Mouse (Mus musculus) intestine, postnatal 0 days (tissue): ENCODE measurements at regions not wholly inside any gene's neighbourhood (a gene's known extent, or its start where the extent isn't known, plus 50 kb on each side); places are given as distances from the start of the nearest gene placed in this dataset.
"Not testable (repeated sequence)": the region's sequence is repeated elsewhere in the genome, so short reads cannot be mapped to it uniquely, and the experiment has no call there.

ENCODE experiments used
- ATAC-seq: fragments of 200-750 bp; cut with Nextera tagmentation; 2 replicates; pipeline ENCODE4 v1.8.0; 2017; ENCODE audit warnings: mild to moderate bottlenecking, moderate TSS enrichment, moderate library complexity
- H3K27ac ChIP-seq: fragments of 300-500 bp; sonication (generic); 2 replicates; pipeline ENCODE4 v1.5.1; 2014; ENCODE audit warnings: mild to moderate bottlenecking, low read depth, low read length, moderate library complexity
- H3K27me3 ChIP-seq: fragments of 300-500 bp; sonication (generic); replicated peaks from 2 replicates; pipeline ENCODE4 v1.6.1; 2014; ENCODE audit warnings: low read length, mixed read lengths; ENCODE audit not compliant: control insufficient read depth, insufficient read depth
- H3K36me3 ChIP-seq: fragments of 300-500 bp; sonication (generic); 2 replicates; pipeline ENCODE4 v1.6.1; 2014; ENCODE audit warnings: mild to moderate bottlenecking, moderate library complexity; ENCODE audit not compliant: control insufficient read depth, insufficient read depth
- H3K4me1 ChIP-seq: fragments of 300-500 bp; sonication (generic); replicated peaks from 2 replicates; pipeline ENCODE4 v1.6.1; 2014; ENCODE audit warnings: antibody characterized with exemption, low read length, mixed read lengths; ENCODE audit not compliant: control insufficient read depth, insufficient read depth
- H3K4me2 ChIP-seq: fragments of 300-500 bp; sonication (generic); replicated peaks from 2 replicates; pipeline ENCODE4 v1.6.1; 2014; ENCODE audit warnings: low read depth, mild to moderate bottlenecking, moderate library complexity
- H3K4me3 ChIP-seq: fragments of 300-500 bp; sonication (generic); 2 replicates; pipeline ENCODE4 v1.5.1; 2014; ENCODE audit warnings: low read depth, low read length
- H3K9ac ChIP-seq: fragments of 300-500 bp; sonication (generic); 2 replicates; pipeline ENCODE4 v1.6.1; 2014; ENCODE audit warnings: mild to moderate bottlenecking, low read depth, low read length
- H3K9me3 ChIP-seq: fragments of 300-500 bp; sonication (generic); 2 replicates; pipeline ENCODE4 v1.6.1; 2016; ENCODE audit warnings: mixed run types; ENCODE audit not compliant: control insufficient read depth
- CTCF ChIP-seq: sonication (generic); IDR thresholded peaks from 2 replicates; pipeline ENCODE4 v1.5.1; 2016; ENCODE audit warnings: low read depth, mild to moderate bottlenecking, control low read depth, antibody characterized with exemption, moderate library complexity
- WGBS: fragments of 180-500 bp; shearing (Covaris S2); extraction: QIAGEN DNeasy Blood & Tissue Kit; methylation state at CpG from one replicate; pipeline ENCODE4 v1.1.7; 2014; 5-methylcytosine and 5-hydroxymethylcytosine counted together

DNA sequence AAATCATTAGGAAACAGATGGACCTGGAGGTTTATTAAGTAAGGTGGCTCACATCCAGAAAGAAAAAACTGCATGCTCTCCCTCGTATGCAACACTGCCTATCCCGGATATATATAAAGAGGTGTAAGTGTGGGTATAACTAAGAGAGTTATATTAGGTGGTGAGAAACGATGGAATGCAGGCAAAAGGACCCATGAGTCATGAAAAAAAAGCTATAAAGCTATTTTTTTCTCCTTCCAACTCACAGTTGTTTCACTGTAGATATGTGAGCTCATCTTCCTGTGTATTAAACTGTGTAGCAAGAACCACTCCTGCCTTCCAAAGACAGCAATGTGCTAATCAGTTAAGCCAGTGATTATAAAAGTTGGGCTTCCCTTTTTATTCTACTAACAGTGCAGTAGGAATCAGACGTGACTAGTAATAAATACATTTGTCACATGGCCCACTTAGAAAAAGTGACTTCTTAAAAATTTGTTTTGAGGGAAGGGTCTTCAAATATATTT lies 51.4 kb upstream of the Bdh1 start:
- ATAC-seq, H3K36me3 ChIP-seq, H3K27ac ChIP-seq, H3K9me3 ChIP-seq, H3K9ac ChIP-seq, H3K4me3 ChIP-seq, H3K4me1 ChIP-seq, H3K27me3 ChIP-seq, H3K4me2 ChIP-seq: not testable (repeated sequence)
- 52% methylated on average over 4 of the region's 4 CpGs for WGBS

DNA sequence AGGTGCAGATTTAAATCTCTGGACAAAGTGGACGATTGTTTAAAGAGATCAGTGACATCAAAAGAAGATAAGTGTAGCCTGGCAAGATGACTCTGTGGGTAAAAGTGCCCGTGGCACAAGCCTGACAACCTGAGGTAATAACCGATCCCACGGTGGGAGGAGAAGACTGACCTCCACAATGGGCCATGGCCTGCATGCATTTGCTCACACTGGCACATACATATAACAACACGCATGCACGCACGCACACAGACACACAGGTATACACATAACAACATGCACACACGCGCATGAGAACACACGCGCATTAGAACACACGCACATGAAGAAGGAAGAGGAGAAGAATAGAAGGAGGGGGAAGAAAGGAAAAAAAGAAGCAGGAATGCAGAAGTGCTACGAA lies 52.2 kb upstream of the Bdh1 start:
- no peaks in the 10 kb centered on the region for H3K4me1 ChIP-seq
- no peaks in the 10 kb centered on the region for H3K9me3 ChIP-seq
- H3K9ac ChIP-seq = no peak overlapping the region
- H3K36me3 ChIP-seq = no peaks in the 10 kb centered on the region
- TF ChIP-seq CTCF = no peak
- no peak overlapping the region for H3K4me3 ChIP-seq
- no peak overlapping the region for H3K27ac ChIP-seq
- H3K4me2 ChIP-seq = no peak overlapping the region
- WGBS = 95% methylated on average over 13 of the region's 13 CpGs
- ATAC-seq = no peak
- no peaks in the 10 kb centered on the region for H3K27me3 ChIP-seq

DNA sequence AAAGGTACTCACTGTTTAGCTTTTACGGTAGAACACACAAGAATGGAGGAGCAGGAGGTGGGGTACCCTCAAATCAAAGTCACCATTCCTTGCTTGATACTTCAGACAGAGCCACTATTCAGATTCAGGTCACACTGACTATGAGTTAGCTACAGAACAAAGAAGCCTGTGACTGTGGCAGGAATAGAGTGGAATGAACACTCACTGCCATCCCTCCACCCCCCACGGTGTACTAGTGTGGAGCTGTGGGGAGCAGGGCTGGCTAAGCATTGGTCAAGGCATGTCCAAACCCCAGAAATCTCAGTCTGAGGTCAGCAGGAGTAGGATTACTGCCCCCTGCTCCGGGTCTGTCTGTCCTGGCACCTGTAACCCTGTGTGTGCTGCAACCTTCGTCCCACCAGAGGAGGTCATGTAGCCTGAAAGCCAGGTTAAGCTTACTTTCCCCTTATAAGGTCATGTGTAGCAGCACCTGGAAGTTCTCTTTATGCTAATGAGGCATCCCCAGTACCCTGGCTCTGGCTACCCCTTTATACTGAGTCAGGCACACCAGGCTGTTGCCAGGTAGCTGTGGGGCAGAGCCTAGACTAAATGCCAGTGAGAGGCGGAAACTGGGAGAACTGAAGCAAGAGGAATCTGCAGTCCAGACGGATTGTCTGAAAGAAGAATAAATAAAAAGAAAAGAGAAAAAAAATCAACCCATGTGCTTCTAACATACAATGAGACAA lies 53.1 kb upstream of the Apod start:
- H3K9ac ChIP-seq = no peak overlapping the region
- H3K4me1 ChIP-seq = 0 out of 2 replicates have a peak, but pooled peaks cover 3% of the 10 kb centered on the region
- no peaks in the 10 kb centered on the region for H3K9me3 ChIP-seq
- H3K4me2 ChIP-seq = no peak overlapping the region
- no peak overlapping the region for H3K27ac ChIP-seq
- no peaks in the 10 kb centered on the region for H3K27me3 ChIP-seq
- 79% methylated on average over 6 of the region's 6 CpGs for WGBS
- no peak for TF ChIP-seq CTCF
- no peaks in the 10 kb centered on the region for H3K36me3 ChIP-seq
- no peak for ATAC-seq
- H3K4me3 ChIP-seq = no peak overlapping the region

DNA sequence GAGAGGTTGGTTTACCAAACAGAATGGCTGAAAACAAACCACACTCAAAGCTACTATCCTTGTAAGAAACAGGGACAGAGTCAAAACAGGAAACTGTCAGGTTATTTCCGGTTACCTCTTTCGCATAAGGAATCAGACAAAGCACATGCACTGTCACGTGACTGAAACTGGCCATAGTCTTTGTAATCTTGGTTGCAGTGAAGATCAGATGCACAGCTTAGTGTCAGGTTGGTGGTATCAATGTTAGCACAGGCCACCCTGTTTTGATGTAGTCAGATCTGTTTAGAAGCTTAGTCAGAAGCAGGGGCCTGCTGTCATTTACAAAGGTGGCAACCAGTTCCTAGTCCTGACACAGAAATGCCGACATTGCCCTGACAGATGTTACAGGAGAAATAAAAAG lies 51.4 kb upstream of the Apod start:
- H3K4me1 ChIP-seq = peaks cover 3% of the 10 kb centered on the region; the same call in 1 of the 2 replicates
- ATAC-seq = no peak
- no peak overlapping the region for H3K9ac ChIP-seq
- TF ChIP-seq CTCF = no peak
- no peak overlapping the region for H3K4me2 ChIP-seq
- no peak overlapping the region for H3K4me3 ChIP-seq
- H3K27me3 ChIP-seq = no peaks in the 10 kb centered on the region
- H3K36me3 ChIP-seq = no peaks in the 10 kb centered on the region
- no peak overlapping the region for H3K27ac ChIP-seq
- 65% methylated on average over 4 of the region's 4 CpGs for WGBS
- H3K9me3 ChIP-seq = no peaks in the 10 kb centered on the region

DNA sequence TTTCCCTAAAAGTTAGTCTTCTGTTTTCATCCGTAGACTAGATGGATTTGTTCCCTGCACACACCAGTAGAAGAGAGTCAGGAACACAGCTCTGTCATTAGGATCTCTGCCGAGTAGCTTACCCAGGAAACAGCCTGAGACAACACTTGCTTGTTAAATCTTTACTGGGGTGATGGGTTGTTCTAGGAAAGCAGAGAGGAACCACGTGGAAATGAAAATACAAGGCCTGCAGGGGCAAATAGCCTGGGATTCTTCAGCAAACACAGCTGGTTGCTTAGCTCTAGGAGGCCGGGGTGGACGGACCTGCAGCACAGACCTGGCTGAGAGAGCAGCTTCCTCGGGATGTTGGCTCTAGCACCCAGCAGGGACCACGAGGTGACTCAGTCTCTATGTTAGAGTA lies 49.9 kb upstream of the Apod start:
- WGBS = 18% methylated on average over 7 of the region's 7 CpGs
- ATAC-seq = peak; percentile 50

More for the DNA sequence above, 49.9 kb upstream of the Apod start:
- Histone ChIP-seq H3K27me3 (no peaks in the 10 kb centered on the region), H3K4me3 (no peak overlapping the region), H3K36me3 (no peaks in the 10 kb centered on the region), H3K27ac (peak overlapping the region; percentile 94), H3K4me1 (peaks cover 3% of the 10 kb centered on the region; the same call in 1 of the 2 replicates), H3K9me3 (no peaks in the 10 kb centered on the region), H3K4me2 (no peak overlapping the region), H3K9ac (no peak overlapping the region)
- no peak for TF ChIP-seq CTCF
